Mouse (Mus musculus) midbrain, embryonic 16.5 days (tissue): ENCODE results near the gene Pdha1. TPM values are rescaled to one million over a fixed set of nuclear protein-coding genes. Genes with fewer than 3 reads are reported as not detected.

ENCODE experiments used
- ATAC-seq: fragments of 200-750 bp; cut with Nextera tagmentation; 2 replicates; pipeline ENCODE4 v1.8.0; 2017; ENCODE audit warnings: moderate TSS enrichment
- H3K27ac ChIP-seq: fragments of 300-500 bp; sonication (generic); 2 replicates; pipeline ENCODE4 v1.5.1; 2014; ENCODE audit warnings: mild to moderate bottlenecking, low read length, mixed read lengths
- H3K27me3 ChIP-seq: fragments of 300-500 bp; sonication (generic); 2 replicates; pipeline ENCODE4 v1.6.1; 2014; ENCODE audit warnings: low read depth, low read length, mixed read lengths; ENCODE audit not compliant: control insufficient read depth, insufficient read depth
- H3K36me3 ChIP-seq: fragments of 300-500 bp; sonication (generic); 2 replicates; pipeline ENCODE4 v1.6.1; 2014; ENCODE audit warnings: mild to moderate bottlenecking, low read length, moderate library complexity, mixed read lengths; ENCODE audit not compliant: control insufficient read depth, insufficient read depth
- H3K4me1 ChIP-seq: fragments of 300-500 bp; sonication (generic); 2 replicates; pipeline ENCODE4 v1.6.1; 2014; ENCODE audit warnings: mild to moderate bottlenecking, low read length, mixed read lengths; ENCODE audit not compliant: control insufficient read depth, insufficient read depth
- H3K4me2 ChIP-seq: fragments of 300-500 bp; sonication (generic); 2 replicates; pipeline ENCODE4 v1.6.1; 2014; ENCODE audit warnings: mild to moderate bottlenecking, low read length, mixed read lengths
- H3K4me3 ChIP-seq: fragments of 300-500 bp; sonication (generic); 2 replicates; pipeline ENCODE4 v1.5.1; 2014; ENCODE audit warnings: low read depth, mild to moderate bottlenecking, low read length, moderate library complexity, mixed read lengths
- H3K9ac ChIP-seq: fragments of 300-500 bp; sonication (generic); 2 replicates; pipeline ENCODE4 v1.6.1; 2014; ENCODE audit warnings: low read depth, low read length, mixed read lengths
- H3K9me3 ChIP-seq: fragments of 300-500 bp; sonication (generic); replicated peaks from 2 replicates; pipeline ENCODE4 v1.6.1; 2014; ENCODE audit warnings: mild to moderate bottlenecking, low read length, mixed read lengths; ENCODE audit not compliant: control insufficient read depth, poor library complexity, severe bottlenecking
- WGBS: fragments of 180-500 bp; shearing (Covaris S2); extraction: QIAGEN DNeasy Blood & Tissue Kit; methylation state at CpG from one replicate; pipeline ENCODE4 v1.1.7; 2014; 5-methylcytosine and 5-hydroxymethylcytosine counted together
- polyA plus RNA-seq: library from polyadenylated mRNA; unstranded; fragments of >200 nt; fragmentation: Nextera tagmentation; extraction: Ambion mirVana; gene quantifications from 2 replicates; pipeline ENCODE4 v1.2.1, GENCODE M21; 2015

Pdha1 gene
- polyA plus RNA-seq, 1 experiment from 2014 or later: 164 TPM

DNA sequence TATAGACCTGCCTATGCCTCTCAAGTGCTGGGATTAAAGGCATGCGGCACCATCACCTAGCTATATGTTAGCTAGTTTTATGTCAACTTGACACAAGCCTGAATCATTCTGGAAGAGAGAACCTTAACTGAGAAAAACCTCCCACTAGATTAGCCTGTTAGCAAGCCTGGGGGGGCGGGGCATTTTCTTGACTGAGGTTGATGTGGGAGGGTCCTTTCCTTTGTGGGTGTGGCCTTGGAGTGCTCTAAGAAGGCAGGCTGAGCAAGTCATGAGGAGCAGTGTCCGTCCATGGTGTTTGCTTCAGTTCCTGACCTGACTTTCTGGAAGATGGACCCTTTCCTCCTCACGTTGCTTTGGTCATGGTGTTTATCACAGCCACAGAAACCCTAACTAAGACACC is 8.6 kb upstream of the Pdha1 start:
- H3K36me3 ChIP-seq: no peaks in the 10 kb centered on the region
- H3K27me3 ChIP-seq: no peaks in the 10 kb centered on the region
- no peaks in the 10 kb centered on the region for H3K9me3 ChIP-seq
- ATAC-seq: no peak
- no peak overlapping the region for H3K27ac ChIP-seq
- H3K9ac ChIP-seq: no peak overlapping the region
- H3K4me3 ChIP-seq: no peak overlapping the region
- WGBS: 76% methylated on average over 4 of the region's 4 CpGs
- H3K4me1 ChIP-seq: no peaks in the 10 kb centered on the region
- H3K4me2 ChIP-seq: no peak overlapping the region

DNA sequence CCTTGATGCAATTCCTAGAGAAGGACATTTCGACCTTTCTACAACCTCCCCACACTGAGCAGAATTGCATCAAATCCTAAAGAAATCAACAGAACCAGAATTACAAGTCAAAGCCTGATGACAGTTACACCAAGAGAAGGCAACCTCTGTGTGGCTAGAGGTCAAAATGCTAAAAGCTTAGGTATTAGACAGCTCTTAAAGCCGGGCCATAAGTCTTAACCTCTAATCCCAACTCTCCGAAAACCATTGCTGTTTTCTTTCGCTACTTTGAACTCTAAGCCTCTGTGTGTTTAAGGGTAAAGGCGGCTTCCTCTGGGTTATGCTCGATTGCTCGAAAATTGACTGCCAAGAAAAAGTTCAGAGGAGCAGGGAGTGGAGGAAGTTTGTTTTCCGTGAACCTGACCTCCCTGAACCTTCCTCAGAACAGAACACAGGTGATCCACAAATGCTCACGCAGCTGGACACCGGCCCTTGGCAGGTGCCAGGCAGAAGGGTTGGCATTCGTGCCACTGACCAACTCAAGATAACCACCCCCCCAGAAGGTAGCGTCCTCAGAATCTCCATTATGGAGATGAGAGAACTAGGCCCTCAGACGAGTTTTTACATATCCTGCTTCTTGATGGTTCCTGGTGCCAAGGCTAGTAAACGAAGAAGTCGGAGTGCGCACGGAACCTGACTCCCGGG is 894 bp downstream of the Pdha1 start:
- no peaks in the 10 kb centered on the region for H3K36me3 ChIP-seq
- no peaks in the 10 kb centered on the region for H3K27me3 ChIP-seq
- peak overlapping the region; percentile 74 for H3K9ac ChIP-seq
- 20% methylated on average over 18 of the region's 18 CpGs for WGBS
- no peak for ATAC-seq
- H3K9me3 ChIP-seq: no peaks in the 10 kb centered on the region
- H3K4me1 ChIP-seq: peaks cover 15% of the 10 kb centered on the region
- H3K27ac ChIP-seq: no peak overlapping the region
- peak overlapping the region; percentile 66 for H3K4me2 ChIP-seq
- H3K4me3 ChIP-seq: peak overlapping the region; percentile 61

DNA sequence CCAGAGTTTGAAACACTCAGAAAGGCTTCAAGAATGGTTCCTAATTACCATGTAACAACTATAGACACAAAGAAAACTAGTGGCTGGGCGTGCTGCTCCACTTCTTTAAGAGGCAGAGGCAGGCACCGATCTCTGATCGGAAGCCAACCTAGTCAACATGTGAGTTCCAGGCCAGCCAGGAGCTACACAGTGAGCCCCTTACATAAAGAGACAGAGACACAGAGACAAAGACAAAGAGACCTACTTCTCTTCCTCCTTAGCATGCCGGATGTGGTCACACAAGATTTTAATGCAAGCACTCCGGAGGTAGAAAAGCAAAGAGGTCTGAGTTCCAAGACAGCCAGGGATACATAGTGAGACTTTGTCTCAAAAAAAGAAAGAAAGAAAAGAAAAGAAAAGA is 2.1 kb downstream of the Pdha1 start:
- H3K4me1 ChIP-seq: peaks cover 15% of the 10 kb centered on the region
- H3K4me3 ChIP-seq: peak overlapping the region; percentile 0; the same call in 1 of the 2 replicates
- no peaks in the 10 kb centered on the region for H3K9me3 ChIP-seq
- 34% methylated on average over 5 of the region's 5 CpGs for WGBS
- no peak overlapping the region for H3K27ac ChIP-seq
- peak overlapping the region; percentile 66 for H3K4me2 ChIP-seq
- H3K36me3 ChIP-seq: no peaks in the 10 kb centered on the region
- no peak for ATAC-seq
- H3K9ac ChIP-seq: no peak overlapping the region
- H3K27me3 ChIP-seq: no peaks in the 10 kb centered on the region

DNA sequence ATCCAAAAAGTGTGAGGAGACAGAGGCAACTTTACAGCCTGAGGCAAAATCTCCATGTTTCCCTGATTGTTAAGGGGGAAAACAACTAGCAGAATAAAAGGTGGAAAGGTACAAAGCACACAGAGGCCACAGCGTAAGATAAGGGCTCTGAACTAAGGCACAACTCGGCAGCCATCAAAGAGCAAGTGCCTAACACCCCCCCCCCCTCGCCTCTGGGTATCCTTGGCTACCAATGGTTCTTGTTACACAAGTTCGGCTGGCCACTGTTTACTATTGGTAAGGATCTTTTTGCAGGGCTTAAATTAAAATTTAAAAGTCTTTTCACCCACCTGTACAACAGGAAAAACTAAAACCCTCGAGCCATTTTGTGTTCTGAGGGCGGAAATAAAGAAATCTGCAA is 2.5 kb downstream of the Pdha1 start:
- 29% methylated on average over 6 of the region's 6 CpGs for WGBS
- no peak for ATAC-seq
- Histone ChIP-seq H3K4me2 (peak overlapping the region; percentile 66), H3K9me3 (no peaks in the 10 kb centered on the region), H3K36me3 (no peaks in the 10 kb centered on the region), H3K4me1 (peaks cover 15% of the 10 kb centered on the region), H3K27me3 (no peaks in the 10 kb centered on the region), H3K4me3 (peak overlapping the region; percentile 0; the same call in 1 of the 2 replicates), H3K27ac (no peak overlapping the region), H3K9ac (no peak overlapping the region)

DNA sequence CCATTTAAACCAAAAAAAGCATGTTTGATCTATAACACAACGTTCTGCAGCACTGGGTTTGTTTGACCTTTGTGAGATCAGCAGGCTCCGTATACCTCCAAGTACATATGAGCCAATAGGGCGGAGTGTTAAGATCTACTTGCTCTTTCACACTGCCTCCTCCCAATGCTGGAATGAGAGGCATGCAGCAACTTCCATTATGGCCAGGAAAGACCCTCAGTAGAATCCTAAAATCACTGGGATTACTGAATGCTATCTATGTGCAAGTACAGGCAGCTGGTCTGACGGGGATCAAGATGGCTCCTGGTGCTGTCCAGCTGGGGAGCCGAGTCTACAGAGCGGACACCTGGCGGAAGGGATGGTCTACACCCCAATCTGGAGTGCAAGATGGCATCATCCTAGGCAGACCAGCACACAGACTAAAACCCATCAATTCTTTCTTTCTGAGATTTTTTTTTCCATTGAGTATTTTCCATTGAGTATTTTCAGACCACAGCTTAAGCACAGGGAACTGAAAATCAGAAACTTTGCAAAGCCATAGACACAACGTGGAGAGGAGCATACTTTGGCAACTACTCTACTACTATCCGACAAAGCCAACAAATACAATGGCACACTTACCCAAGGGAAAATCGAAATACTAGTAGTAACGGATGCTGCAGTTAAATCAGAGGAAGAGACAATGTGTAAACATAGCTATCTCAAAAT is 3.9 kb downstream of the Pdha1 start:
- H3K4me3 ChIP-seq: no peak overlapping the region
- no peaks in the 10 kb centered on the region for H3K9me3 ChIP-seq
- no peaks in the 10 kb centered on the region for H3K27me3 ChIP-seq
- ATAC-seq: no peak
- H3K4me2 ChIP-seq: no peak overlapping the region
- H3K4me1 ChIP-seq: peaks cover 15% of the 10 kb centered on the region
- H3K36me3 ChIP-seq: 0 out of 2 replicates have a peak, but pooled peaks cover under 1% of the 10 kb centered on the region
- H3K9ac ChIP-seq: no peak overlapping the region
- H3K27ac ChIP-seq: no peak overlapping the region
- WGBS: 80% methylated on average over 11 of the region's 11 CpGs

DNA sequence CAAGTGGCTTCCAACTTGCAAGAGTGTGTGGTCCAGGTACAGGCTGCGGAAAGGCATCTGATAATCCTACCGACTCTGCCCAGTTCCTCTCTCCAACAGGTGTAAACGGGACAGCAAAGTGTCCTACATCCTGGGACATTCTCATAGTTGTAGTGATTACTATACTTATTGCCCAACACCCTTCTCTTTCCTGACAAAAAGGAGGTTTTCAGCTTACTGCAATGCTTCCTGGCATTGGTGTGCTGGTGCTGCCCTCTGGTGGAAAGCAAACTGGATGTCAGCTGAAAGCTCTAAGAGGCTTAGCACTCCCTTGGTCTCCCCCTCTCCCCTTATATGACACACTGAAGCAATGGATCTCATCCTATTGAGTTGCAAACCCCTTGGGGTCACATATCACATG is 21.6 kb downstream of the Pdha1 start:
- no peaks in the 10 kb centered on the region for H3K36me3 ChIP-seq
- no peak overlapping the region for H3K27ac ChIP-seq
- peak; percentile 81 for ATAC-seq
- no peaks in the 10 kb centered on the region for H3K27me3 ChIP-seq
- H3K4me1 ChIP-seq: no peaks in the 10 kb centered on the region
- no peaks in the 10 kb centered on the region for H3K9me3 ChIP-seq
- H3K4me3 ChIP-seq: no peak overlapping the region
- no peak overlapping the region for H3K9ac ChIP-seq
- H3K4me2 ChIP-seq: no peak overlapping the region
- WGBS: 82% methylated on average over 3 of the region's 3 CpGs

DNA sequence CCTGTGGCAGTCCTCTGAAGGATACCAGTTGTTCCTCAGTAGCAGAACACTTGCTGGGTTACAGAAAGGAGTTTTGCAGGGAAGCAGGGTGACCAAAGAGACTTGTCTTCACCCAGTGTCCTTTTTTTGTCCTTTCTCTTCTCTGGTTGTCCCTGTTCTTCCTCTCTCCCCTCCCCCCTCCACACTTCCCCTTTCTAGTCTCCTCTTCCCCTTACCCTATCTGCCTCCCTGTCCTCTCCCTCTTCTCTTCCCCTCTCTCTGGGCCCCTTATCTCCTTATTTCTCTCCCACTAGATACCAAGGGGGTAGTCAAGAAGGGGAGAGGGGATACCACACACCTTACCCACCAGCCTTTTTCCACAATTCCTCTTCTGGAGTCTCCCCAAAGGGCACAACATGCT is 22.1 kb downstream of the Pdha1 start:
- Histone ChIP-seq H3K9me3 (no peaks in the 10 kb centered on the region), H3K4me2 (no peak overlapping the region), H3K27me3 (no peaks in the 10 kb centered on the region), H3K4me3 (no peak overlapping the region), H3K4me1 (no peaks in the 10 kb centered on the region), H3K27ac (no peak overlapping the region), H3K36me3 (no peaks in the 10 kb centered on the region), H3K9ac (no peak overlapping the region)
- ATAC-seq: no peak

DNA sequence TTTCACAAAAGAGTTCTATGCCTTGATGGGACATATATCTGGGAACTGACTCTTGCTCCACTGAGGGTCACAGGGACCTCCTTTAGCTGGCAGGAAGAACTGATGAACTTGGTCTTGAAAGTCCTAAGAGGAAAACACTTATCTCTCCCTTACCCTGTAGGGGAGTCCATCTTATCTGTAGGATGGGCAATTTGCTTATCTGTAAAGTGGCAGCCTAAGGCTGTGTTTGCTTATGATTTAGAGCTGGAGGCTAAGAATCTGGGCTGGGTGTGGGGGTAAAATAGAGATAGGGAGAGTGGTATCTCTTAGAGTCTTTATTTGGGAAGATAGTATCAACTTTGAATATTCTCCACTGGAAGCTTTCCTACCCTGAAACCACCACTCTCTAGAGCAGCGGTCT is 24.4 kb downstream of the Pdha1 start:
- no peak for ATAC-seq
- Histone ChIP-seq H3K4me2 (no peak overlapping the region), H3K27ac (no peak overlapping the region), H3K4me3 (no peak overlapping the region), H3K4me1 (no peaks in the 10 kb centered on the region), H3K27me3 (no peaks in the 10 kb centered on the region), H3K9ac (no peak overlapping the region), H3K9me3 (no peaks in the 10 kb centered on the region), H3K36me3 (no peaks in the 10 kb centered on the region)
- 86% methylated on average over 1 of the region's 1 CpGs for WGBS

DNA sequence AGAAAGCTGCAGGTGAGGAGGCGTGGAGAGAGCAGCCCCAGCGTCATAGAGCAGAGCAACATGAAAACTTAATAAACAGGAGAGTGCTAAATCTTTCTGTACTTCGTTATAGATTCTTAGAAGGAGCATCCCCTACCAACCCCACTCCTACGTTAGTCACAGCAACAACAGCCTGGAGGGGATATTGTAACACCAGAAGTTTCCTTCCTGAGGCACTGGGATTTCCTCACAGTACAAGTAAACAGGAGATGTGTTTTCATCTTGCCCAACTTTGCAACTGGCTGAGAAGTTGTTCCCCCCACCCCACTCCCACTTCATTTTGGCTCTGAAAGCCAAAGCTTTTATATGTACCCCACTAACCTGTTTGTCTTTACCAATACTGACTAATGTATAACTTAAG is 30.4 kb downstream of the Pdha1 start:
- no peak overlapping the region for H3K9ac ChIP-seq
- no peaks in the 10 kb centered on the region for H3K27me3 ChIP-seq
- no peak overlapping the region for H3K4me3 ChIP-seq
- H3K4me2 ChIP-seq: no peak overlapping the region
- no peak for ATAC-seq
- H3K36me3 ChIP-seq: no peaks in the 10 kb centered on the region
- no peak overlapping the region for H3K27ac ChIP-seq
- 67% methylated on average over 4 of the region's 4 CpGs for WGBS
- no peaks in the 10 kb centered on the region for H3K4me1 ChIP-seq
- no peaks in the 10 kb centered on the region for H3K9me3 ChIP-seq
